Mouse (Mus musculus): ENCODE results near the gene Atp2a2. TPM values are rescaled to one million over a fixed set of nuclear protein-coding genes. Genes with fewer than 3 reads are reported as not detected.

Gene Atp2a2
- polyA plus RNA-seq (2014; fragmentation: Nextera tagmentation; extraction: Ambion mirVana) = 74.1 and 74.7 TPM in 2 replicates

DNA sequence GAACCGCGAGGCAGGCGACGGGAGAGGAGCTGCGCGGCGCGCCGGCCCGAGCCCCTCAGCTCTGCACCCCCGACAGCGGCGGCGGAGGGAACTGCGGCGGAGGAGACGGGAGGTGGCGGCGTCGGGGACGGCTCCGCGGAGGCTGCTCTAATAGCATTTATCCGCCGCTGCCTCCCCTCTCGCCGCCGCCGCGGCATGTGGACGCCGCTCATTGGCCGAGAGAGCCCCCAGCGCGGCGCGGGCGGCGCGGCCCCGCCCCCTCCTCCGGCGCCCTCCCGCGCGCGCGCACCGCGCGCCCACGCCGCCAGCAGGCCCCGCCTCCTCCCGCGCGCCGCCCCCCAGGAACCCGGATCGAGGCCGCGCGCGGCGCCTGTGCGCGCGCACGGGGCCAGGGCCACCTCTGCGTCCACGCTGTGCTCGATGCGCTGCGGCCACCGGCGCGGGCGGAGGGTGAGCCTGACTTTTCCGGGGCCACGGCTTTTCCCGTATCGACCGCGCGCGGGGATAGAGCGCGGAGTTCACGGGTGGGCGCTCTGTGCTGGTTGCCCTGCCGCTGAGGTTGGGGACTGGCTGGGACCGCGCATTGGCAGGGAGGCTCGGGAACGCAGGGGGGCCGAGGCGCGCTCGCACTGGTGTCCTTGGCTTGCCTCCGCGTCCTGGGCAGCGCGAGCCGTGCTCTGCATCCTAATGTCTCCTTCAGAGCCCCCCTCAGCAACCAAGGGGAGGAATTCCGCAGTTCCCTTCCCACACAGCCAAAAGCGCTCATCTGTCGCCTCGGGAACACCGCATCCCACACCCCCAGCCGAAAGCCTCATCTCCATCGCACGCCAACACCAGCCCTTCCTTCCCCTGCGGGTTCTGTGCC is at the start of gene Atp2a2:
Gene Atp2a2 (minus strand): TSS at position 149 of the 865 bp plus-strand sequence.
- DNase-seq (ENCODE audit: low spot score) (peak; percentile 94), ATAC-seq (ENCODE audit: low FRiP score) (peak; percentile 92)
- Histone ChIP-seq H3K36me3 (replicated peaks; ENCODE audit: control insufficient read depth, insufficient read depth) (peaks cover 10% of the 10 kb centered on the region), H3K27me3 (ENCODE audit: control insufficient read depth, insufficient read depth, low read length) (no peaks in the 10 kb centered on the region), H3K4me3 (replicated peaks; ENCODE audit: low read length) (peak within 1 kb of the TSS; percentile 94), H3K27ac (peak within 1 kb of the TSS; percentile 99), H3K9me3 (ENCODE audit: control insufficient read depth, low read length) (no peaks in the 10 kb centered on the region), H3K4me2 (replicated peaks) (peak within 1 kb of the TSS; percentile 71), H3K9ac (peak within 1 kb of the TSS; percentile 99), H3K4me1 (replicated peaks; ENCODE audit: control insufficient read depth, insufficient read depth, low read length) (peaks cover 38% of the 10 kb centered on the region)
- WGBS = under 1% methylated on average over 99 of the region's 113 CpGs

DNA sequence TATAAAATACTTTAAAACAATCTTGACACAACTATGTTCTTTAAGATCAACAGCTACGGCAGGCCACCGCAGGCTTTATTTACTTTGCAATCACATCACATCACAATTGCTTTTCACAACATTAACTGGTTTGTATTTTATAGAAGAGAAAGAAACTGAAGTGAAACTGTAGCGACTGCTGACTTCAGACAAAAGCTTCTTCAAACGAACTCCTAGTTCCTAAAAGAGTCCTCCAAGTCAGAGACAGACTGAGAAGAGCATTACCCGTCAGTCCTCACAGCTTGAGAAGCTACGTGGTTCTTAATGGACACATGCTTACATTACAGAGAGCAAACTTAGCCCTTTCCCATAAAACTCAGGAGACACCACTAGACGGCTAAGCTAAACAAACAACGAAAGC is 48.4 kb upstream of the Atp2a2 start:
- Histone ChIP-seq H3K36me3 (replicated peaks; ENCODE audit: control insufficient read depth, insufficient read depth) (peaks cover 11% of the 10 kb centered on the region; the same call in 1 of the 2 replicates), H3K4me1 (replicated peaks; ENCODE audit: control insufficient read depth, insufficient read depth, low read length) (no peaks in the 10 kb centered on the region), H3K27me3 (ENCODE audit: control insufficient read depth, insufficient read depth, low read length) (no peaks in the 10 kb centered on the region), H3K4me3 (replicated peaks; ENCODE audit: low read length) (no peak overlapping the region), H3K9me3 (ENCODE audit: control insufficient read depth, low read length) (no peaks in the 10 kb centered on the region), H3K27ac (no peak overlapping the region), H3K9ac (no peak overlapping the region), H3K4me2 (replicated peaks) (no peak overlapping the region)
- 67% methylated on average over 8 of the region's 8 CpGs for WGBS
- no peak for ATAC-seq (ENCODE audit: low FRiP score)
- no peak for DNase-seq (ENCODE audit: low spot score)

DNA sequence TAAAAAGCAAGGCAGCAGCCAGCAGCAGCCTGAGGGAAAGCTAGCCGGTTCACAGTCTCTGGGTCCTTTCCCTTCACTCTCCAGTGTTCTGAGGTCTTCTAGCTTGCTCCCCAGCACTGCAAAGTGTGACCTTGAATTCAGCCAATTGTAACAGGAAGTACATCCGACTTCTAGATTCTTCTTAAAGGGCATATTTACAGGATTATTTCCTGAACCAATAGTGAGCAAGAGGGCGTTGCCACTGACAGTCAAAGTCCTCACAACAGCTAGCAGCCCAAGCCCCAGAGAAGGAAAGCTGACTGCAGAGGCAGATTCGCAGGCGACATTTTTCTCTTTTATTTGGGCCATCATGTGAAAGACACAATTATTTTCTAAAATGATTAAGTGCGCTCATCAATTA is 46.6 kb upstream of the Atp2a2 start:
- Histone ChIP-seq H3K4me3 (replicated peaks; ENCODE audit: low read length) (no peak overlapping the region), H3K9me3 (ENCODE audit: control insufficient read depth, low read length) (no peaks in the 10 kb centered on the region), H3K4me2 (replicated peaks) (no peak overlapping the region), H3K27me3 (ENCODE audit: control insufficient read depth, insufficient read depth, low read length) (no peaks in the 10 kb centered on the region), H3K9ac (no peak overlapping the region), H3K36me3 (replicated peaks; ENCODE audit: control insufficient read depth, insufficient read depth) (0 out of 2 replicates have a peak, but pooled peaks cover 5% of the 10 kb centered on the region), H3K27ac (no peak overlapping the region), H3K4me1 (replicated peaks; ENCODE audit: control insufficient read depth, insufficient read depth, low read length) (no peaks in the 10 kb centered on the region)
- DNase-seq (ENCODE audit: low spot score) (no peak), ATAC-seq (ENCODE audit: low FRiP score) (no peak)
- WGBS = 79% methylated on average over 6 of the region's 6 CpGs

DNA sequence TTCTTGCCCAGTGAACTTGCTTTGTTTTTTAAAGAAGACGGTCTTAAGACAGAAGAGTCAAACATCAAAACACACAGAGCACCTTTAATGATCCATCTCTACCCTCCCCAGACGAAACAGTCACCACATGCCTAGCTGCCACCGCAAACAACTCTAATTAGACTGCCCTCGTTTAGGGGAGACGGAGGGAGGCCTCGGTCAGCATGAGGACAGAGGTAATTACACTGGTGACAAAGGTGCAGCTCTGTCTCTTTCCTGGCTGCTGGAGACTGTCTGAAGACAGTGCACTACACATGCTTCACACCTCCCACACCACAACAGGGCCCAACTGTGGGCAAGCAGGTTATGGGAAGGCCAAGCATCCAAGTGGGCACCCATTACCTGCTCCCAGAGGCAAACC is 45.8 kb upstream of the Atp2a2 start:
- Histone ChIP-seq H3K9me3 (ENCODE audit: control insufficient read depth, low read length) (no peaks in the 10 kb centered on the region), H3K9ac (no peak overlapping the region), H3K27me3 (ENCODE audit: control insufficient read depth, insufficient read depth, low read length) (no peaks in the 10 kb centered on the region), H3K4me3 (replicated peaks; ENCODE audit: low read length) (no peak overlapping the region), H3K36me3 (replicated peaks; ENCODE audit: control insufficient read depth, insufficient read depth) (0 out of 2 replicates have a peak, but pooled peaks cover 5% of the 10 kb centered on the region), H3K4me1 (replicated peaks; ENCODE audit: control insufficient read depth, insufficient read depth, low read length) (no peaks in the 10 kb centered on the region), H3K4me2 (replicated peaks) (no peak overlapping the region), H3K27ac (no peak overlapping the region)
- 75% methylated on average over 6 of the region's 6 CpGs for WGBS
- ATAC-seq (ENCODE audit: low FRiP score) = no peak
- no peak for DNase-seq (ENCODE audit: low spot score)

DNA sequence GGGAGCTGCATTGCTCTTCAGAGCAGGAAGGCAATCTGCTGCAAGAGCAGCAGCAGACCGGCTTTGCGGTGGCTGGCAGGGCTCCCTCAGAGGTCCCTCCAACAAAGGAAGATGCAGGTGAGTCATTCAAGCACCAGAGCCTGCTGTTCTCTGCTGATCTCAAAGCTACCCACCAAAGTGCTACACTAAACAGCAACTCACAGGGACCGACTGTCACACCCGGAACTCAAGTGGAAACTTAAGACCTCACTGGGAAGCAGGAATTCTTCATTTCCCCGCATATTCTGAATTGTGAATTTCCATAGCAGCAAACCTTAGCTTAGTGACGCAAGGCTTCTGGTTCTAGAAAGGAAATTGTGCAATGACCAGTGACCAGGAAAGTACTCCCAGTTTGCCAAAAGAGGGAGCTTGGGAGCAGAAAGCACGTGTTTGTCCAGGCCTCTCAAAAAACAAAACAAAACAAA is 45.3 kb upstream of the Atp2a2 start:
- peak; percentile 57 for DNase-seq (ENCODE audit: low spot score)
- WGBS = 66% methylated on average over 7 of the region's 7 CpGs
- Histone ChIP-seq H3K4me3 (replicated peaks; ENCODE audit: low read length) (no peak overlapping the region), H3K4me2 (replicated peaks) (no peak overlapping the region), H3K9ac (no peak overlapping the region), H3K27me3 (ENCODE audit: control insufficient read depth, insufficient read depth, low read length) (no peaks in the 10 kb centered on the region), H3K4me1 (replicated peaks; ENCODE audit: control insufficient read depth, insufficient read depth, low read length) (no peaks in the 10 kb centered on the region), H3K27ac (no peak overlapping the region), H3K9me3 (ENCODE audit: control insufficient read depth, low read length) (no peaks in the 10 kb centered on the region), H3K36me3 (replicated peaks; ENCODE audit: control insufficient read depth, insufficient read depth) (no peaks in the 10 kb centered on the region)
- no peak for ATAC-seq (ENCODE audit: low FRiP score)

DNA sequence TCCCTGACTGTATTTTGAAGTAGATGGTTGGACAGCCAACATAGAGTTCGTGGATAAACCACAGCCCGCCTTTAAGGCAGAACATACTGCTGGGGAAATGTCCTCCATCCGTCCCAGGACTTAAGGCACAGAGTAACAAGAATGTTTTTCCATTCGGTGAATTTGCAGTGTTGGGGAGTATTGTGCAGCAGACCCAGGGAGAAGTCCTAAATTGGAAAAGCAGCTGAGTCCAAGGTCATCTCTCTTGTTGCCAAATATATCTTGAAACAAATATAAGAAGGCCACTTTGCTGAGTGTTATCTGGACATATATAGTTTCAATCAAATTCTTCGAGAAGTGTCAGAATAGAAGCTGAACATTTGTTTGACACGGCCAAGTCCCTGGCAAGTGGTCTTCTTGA is 41.4 kb upstream of the Atp2a2 start:
- 94% methylated on average over 6 of the region's 6 CpGs for WGBS
- Histone ChIP-seq H3K4me2 (replicated peaks) (no peak overlapping the region), H3K4me1 (replicated peaks; ENCODE audit: control insufficient read depth, insufficient read depth, low read length) (no peaks in the 10 kb centered on the region), H3K27me3 (ENCODE audit: control insufficient read depth, insufficient read depth, low read length) (no peaks in the 10 kb centered on the region), H3K9ac (no peak overlapping the region), H3K27ac (no peak overlapping the region), H3K9me3 (ENCODE audit: control insufficient read depth, low read length) (no peaks in the 10 kb centered on the region), H3K36me3 (replicated peaks; ENCODE audit: control insufficient read depth, insufficient read depth) (0 out of 2 replicates have a peak, but pooled peaks cover 11% of the 10 kb centered on the region), H3K4me3 (replicated peaks; ENCODE audit: low read length) (no peak overlapping the region)
- ATAC-seq (ENCODE audit: low FRiP score) (no peak), DNase-seq (ENCODE audit: low spot score) (no peak)

DNA sequence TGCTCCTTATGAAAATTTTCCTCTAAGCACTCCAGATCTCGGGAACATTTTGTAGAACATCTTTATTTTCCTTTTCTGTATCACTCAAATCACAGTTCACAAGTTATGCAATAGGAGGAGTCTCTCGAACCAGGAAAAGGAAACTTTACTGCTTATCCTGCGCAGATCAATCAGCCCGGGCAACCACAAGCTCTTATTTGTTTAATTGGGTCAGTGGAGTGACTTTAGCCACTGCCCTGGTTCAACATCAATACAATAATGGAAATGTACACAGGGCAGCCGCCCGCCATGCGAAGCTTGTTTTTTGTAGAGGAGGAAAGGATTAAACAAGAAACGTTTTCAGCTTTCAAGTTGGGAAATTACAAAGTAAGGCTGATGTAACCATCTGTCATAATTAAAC is 39.8 kb upstream of the Atp2a2 start:
- H3K4me2 ChIP-seq (replicated peaks) = no peak overlapping the region
- WGBS = 93% methylated on average over 8 of the region's 8 CpGs
- no peak for DNase-seq (ENCODE audit: low spot score)
- H3K9ac ChIP-seq = no peak overlapping the region
- no peaks in the 10 kb centered on the region for H3K9me3 ChIP-seq (ENCODE audit: control insufficient read depth, low read length)
- H3K27ac ChIP-seq = no peak overlapping the region
- ATAC-seq (ENCODE audit: low FRiP score) = no peak
- H3K36me3 ChIP-seq (replicated peaks; ENCODE audit: control insufficient read depth, insufficient read depth) = 0 out of 2 replicates have a peak, but pooled peaks cover 14% of the 10 kb centered on the region
- no peak overlapping the region for H3K4me3 ChIP-seq (replicated peaks; ENCODE audit: low read length)
- H3K27me3 ChIP-seq (ENCODE audit: control insufficient read depth, insufficient read depth, low read length) = no peaks in the 10 kb centered on the region
- no peaks in the 10 kb centered on the region for H3K4me1 ChIP-seq (replicated peaks; ENCODE audit: control insufficient read depth, insufficient read depth, low read length)

DNA sequence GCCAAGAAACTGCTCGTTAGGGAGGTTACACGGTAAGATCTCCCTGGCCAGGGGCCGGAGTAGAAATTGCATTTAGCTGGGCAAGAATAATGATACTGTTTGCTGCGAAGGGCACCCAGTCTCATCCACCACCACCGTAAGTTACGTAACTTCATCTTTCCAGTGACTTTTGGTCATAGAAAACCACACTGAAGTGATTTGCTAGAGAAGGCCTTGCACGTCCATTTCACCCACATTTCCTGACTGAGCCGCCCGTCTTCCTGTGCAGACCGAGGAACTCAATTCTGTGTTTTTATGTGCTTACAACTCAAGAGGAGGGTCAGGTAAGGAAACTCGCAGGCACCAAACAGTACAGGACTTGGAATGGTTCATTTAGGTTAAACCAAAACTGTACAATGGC is 36.1 kb upstream of the Atp2a2 start:
- Histone ChIP-seq H3K27me3 (ENCODE audit: control insufficient read depth, insufficient read depth, low read length) (no peaks in the 10 kb centered on the region), H3K36me3 (replicated peaks; ENCODE audit: control insufficient read depth, insufficient read depth) (0 out of 2 replicates have a peak, but pooled peaks cover 14% of the 10 kb centered on the region), H3K9ac (no peak overlapping the region), H3K4me1 (replicated peaks; ENCODE audit: control insufficient read depth, insufficient read depth, low read length) (no peaks in the 10 kb centered on the region), H3K4me3 (replicated peaks; ENCODE audit: low read length) (no peak overlapping the region), H3K4me2 (replicated peaks) (no peak overlapping the region), H3K9me3 (ENCODE audit: control insufficient read depth, low read length) (no peaks in the 10 kb centered on the region), H3K27ac (no peak overlapping the region)
- ATAC-seq (ENCODE audit: low FRiP score) = no peak
- DNase-seq (ENCODE audit: low spot score) = no peak
- 94% methylated on average over 11 of the region's 11 CpGs for WGBS

DNA sequence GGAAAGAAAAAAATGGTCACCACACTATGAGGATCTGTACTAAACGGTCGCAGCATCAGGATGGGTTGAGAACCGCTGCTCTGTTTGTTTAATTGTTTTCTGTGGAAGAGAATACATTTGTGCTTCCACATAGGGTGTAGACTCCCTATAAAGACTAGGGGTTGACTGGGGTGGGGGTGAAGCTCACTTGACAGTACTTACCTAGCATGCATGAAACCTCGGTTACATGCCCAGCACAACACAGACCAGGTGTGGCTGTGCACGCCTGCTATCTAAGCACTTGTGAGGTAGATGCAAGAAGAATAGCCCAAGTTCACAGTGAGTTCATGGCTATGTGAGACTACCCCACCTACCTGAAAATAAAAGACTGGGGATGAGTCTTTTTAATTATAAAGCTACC is 35.6 kb upstream of the Atp2a2 start:
- Histone ChIP-seq H3K27ac (no peak overlapping the region), H3K4me3 (replicated peaks; ENCODE audit: low read length) (no peak overlapping the region), H3K9ac (no peak overlapping the region), H3K4me2 (replicated peaks) (no peak overlapping the region), H3K9me3 (ENCODE audit: control insufficient read depth, low read length) (no peaks in the 10 kb centered on the region), H3K4me1 (replicated peaks; ENCODE audit: control insufficient read depth, insufficient read depth, low read length) (no peaks in the 10 kb centered on the region), H3K27me3 (ENCODE audit: control insufficient read depth, insufficient read depth, low read length) (no peaks in the 10 kb centered on the region), H3K36me3 (replicated peaks; ENCODE audit: control insufficient read depth, insufficient read depth) (0 out of 2 replicates have a peak, but pooled peaks cover 14% of the 10 kb centered on the region)
- ATAC-seq (ENCODE audit: low FRiP score) = no peak
- DNase-seq (ENCODE audit: low spot score) = no peak
- WGBS = 95% methylated on average over 5 of the region's 5 CpGs

All from hindbrain, embryonic 14.5 days (tissue).